Mouse (Mus musculus) limb, embryonic 10.5 days (tissue): ENCODE data around the gene Wdr54. TPM values are rescaled to one million over a fixed set of nuclear protein-coding genes. Genes with fewer than 3 reads are reported as not detected.

Source experiments
- DNase-seq: peaks from one replicate; pipeline ENCODE4 v3.0.0-alpha.2; 2017; ENCODE audit warnings: low spot score
- H3K27ac ChIP-seq: fragments of 300-500 bp; sonication (generic); 2 replicates; pipeline ENCODE4 v1.5.1; 2016; ENCODE audit warnings: mild to moderate bottlenecking
- H3K27me3 ChIP-seq: fragments of 300-500 bp; sonication (generic); 2 replicates; pipeline ENCODE4 v1.6.1; 2016; ENCODE audit warnings: low read depth, mild to moderate bottlenecking; ENCODE audit not compliant: poor library complexity, severe bottlenecking
- H3K36me3 ChIP-seq: fragments of 300-500 bp; sonication (generic); 2 replicates; pipeline ENCODE4 v1.6.1; 2016; ENCODE audit warnings: mild to moderate bottlenecking, moderate library complexity
- H3K4me1 ChIP-seq: fragments of 300-500 bp; sonication (generic); 2 replicates; pipeline ENCODE4 v1.6.1; 2016
- H3K4me3 ChIP-seq: fragments of 300-500 bp; sonication (generic); 2 replicates; pipeline ENCODE4 v1.5.1; 2016; ENCODE audit warnings: mild to moderate bottlenecking, moderate library complexity
- H3K9me3 ChIP-seq: fragments of 300-500 bp; sonication (generic); replicated peaks from 2 replicates; pipeline ENCODE4 v1.6.1; 2016; ENCODE audit warnings: mild to moderate bottlenecking
- WGBS: fragments of 180-500 bp; shearing (Covaris S2); methylation state at CpG from one replicate; pipeline ENCODE4 v1.1.7; 2016; 5-methylcytosine and 5-hydroxymethylcytosine counted together
- polyA plus RNA-seq: library from polyadenylated mRNA; unstranded; fragments of >200 nt; fragmentation: Nextera tagmentation; extraction: Ambion mirVana; gene quantifications from 2 replicates; pipeline ENCODE4 v1.2.1, GENCODE M21; 2016

Gene Wdr54
- polyA plus RNA-seq, 1 experiment from 2014 or later, result 13.7 TPM

DNA sequence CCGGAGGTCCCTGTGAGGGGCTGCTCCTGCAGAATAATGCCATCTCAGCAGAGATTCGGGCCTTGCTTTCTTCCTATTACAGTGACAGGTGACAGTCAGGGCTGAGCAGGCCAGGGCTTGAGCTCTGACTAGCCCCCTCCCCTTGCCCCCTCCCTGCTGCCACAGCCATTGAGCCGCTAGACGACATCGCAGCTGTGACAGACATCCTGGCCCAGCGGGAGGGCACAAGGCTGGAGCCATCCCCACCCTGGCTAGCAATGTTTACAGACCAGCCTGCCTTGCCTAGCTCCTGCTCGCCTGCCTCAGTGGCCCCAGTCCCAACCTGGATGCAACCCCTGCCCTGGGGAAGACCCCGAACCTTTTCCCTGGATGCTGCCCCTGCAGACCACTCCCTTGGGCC, 4.5 kb downstream of the Wdr54 start:
- no peaks in the 10 kb centered on the region for H3K9me3 ChIP-seq
- H3K4me1 ChIP-seq, result peaks cover 47% of the 10 kb centered on the region
- WGBS, result 34% methylated on average over 8 of the region's 8 CpGs
- peak overlapping the region; percentile 21; the same call in 1 of the 2 replicates for H3K27ac ChIP-seq
- H3K36me3 ChIP-seq, result peaks cover 72% of the 10 kb centered on the region
- 0 out of 2 replicates have a peak, but pooled peaks cover 9% of the 10 kb centered on the region for H3K27me3 ChIP-seq
- H3K4me3 ChIP-seq, result no peak overlapping the region
- no peak for DNase-seq

DNA sequence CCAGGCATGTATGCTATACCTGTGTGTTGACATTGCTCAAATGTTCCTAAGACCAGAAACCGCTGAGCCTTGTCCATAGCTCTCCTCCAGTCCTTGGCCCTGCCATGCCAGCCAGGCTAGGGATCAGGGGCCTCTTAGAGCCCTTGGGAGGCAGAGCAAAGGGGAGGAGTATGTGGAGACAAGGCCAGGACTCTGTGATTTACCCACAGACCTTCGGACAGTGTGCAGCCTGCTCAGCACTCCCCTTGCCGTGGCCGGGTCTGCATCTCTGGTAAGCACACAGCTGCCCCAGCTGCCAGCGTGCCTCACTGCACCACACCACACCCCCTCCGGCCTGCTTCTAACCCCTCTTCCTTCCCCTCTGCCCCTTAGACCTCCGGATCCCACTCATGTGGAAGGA, 8.9 kb downstream of the Wdr54 start:
- DNase-seq, result no peak
- Histone ChIP-seq H3K27me3 (0 out of 2 replicates have a peak, but pooled peaks cover under 1% of the 10 kb centered on the region), H3K9me3 (no peaks in the 10 kb centered on the region), H3K36me3 (peaks cover 66% of the 10 kb centered on the region), H3K4me1 (peaks cover 54% of the 10 kb centered on the region), H3K4me3 (no peak overlapping the region), H3K27ac (0 out of 2 replicates have a peak overlapping the region, but pooled peaks have one; percentile 12)
- WGBS, result 64% methylated on average over 7 of the region's 7 CpGs

GRCm38 (mm10) chr6:83145805-83146204, 10.4 kb downstream of the Wdr54 start:
- H3K27me3 ChIP-seq, result 0 out of 2 replicates have a peak, but pooled peaks cover 9% of the 10 kb centered on the region
- 66% methylated on average over 9 of the region's 9 CpGs for WGBS
- peak overlapping the region; percentile 47 for H3K27ac ChIP-seq
- peaks cover 51% of the 10 kb centered on the region for H3K36me3 ChIP-seq
- H3K4me3 ChIP-seq, result 0 out of 2 replicates have a peak overlapping the region, but pooled peaks have one; percentile 2
- H3K9me3 ChIP-seq, result no peaks in the 10 kb centered on the region
- peaks cover 56% of the 10 kb centered on the region for H3K4me1 ChIP-seq
- no peak for DNase-seq

- peaks cover 46% of the 10 kb centered on the region for H3K36me3 ChIP-seq
- H3K4me1 ChIP-seq, result peaks cover 54% of the 10 kb centered on the region
- 0 out of 2 replicates have a peak, but pooled peaks cover 9% of the 10 kb centered on the region for H3K27me3 ChIP-seq
- WGBS, result 85% methylated on average over 2 of the region's 2 CpGs
- no peaks in the 10 kb centered on the region for H3K9me3 ChIP-seq
- no peak for DNase-seq
- H3K4me3 ChIP-seq, result no peak overlapping the region
- H3K27ac ChIP-seq, result no peak overlapping the region
Measured at GRCm38 (mm10) chr6:83145209-83145608, 11.0 kb downstream of the Wdr54 start.

GRCm38 (mm10) chr6:83142886-83143285, 13.3 kb downstream of the Wdr54 start:
- DNase-seq, result no peak
- peak overlapping the region; percentile 51 for H3K4me3 ChIP-seq
- WGBS, result 28% methylated on average over 11 of the region's 11 CpGs
- H3K27me3 ChIP-seq, result 0 out of 2 replicates have a peak, but pooled peaks cover 9% of the 10 kb centered on the region
- H3K9me3 ChIP-seq, result no peaks in the 10 kb centered on the region
- 0 out of 2 replicates have a peak overlapping the region, but pooled peaks have one; percentile 82 for H3K27ac ChIP-seq
- H3K36me3 ChIP-seq, result peaks cover 34% of the 10 kb centered on the region
- H3K4me1 ChIP-seq, result peaks cover 77% of the 10 kb centered on the region

GRCm38 (mm10) chr6:83142211-83142731, 13.9 kb downstream of the Wdr54 start:
- H3K4me3 ChIP-seq, result peak overlapping the region; percentile 51
- peak overlapping the region; percentile 82 for H3K27ac ChIP-seq
- DNase-seq, result peak; percentile 62
- 0 out of 2 replicates have a peak, but pooled peaks cover 9% of the 10 kb centered on the region for H3K27me3 ChIP-seq
- H3K36me3 ChIP-seq, result peaks cover 28% of the 10 kb centered on the region
- 2% methylated on average over 41 of the region's 41 CpGs for WGBS
- H3K4me1 ChIP-seq, result peaks cover 80% of the 10 kb centered on the region
- no peaks in the 10 kb centered on the region for H3K9me3 ChIP-seq

- H3K4me3 ChIP-seq, result peak overlapping the region; percentile 51
- H3K36me3 ChIP-seq, result peaks cover 21% of the 10 kb centered on the region
- DNase-seq, result no peak
- peaks cover 77% of the 10 kb centered on the region for H3K4me1 ChIP-seq
- 27% methylated on average over 4 of the region's 4 CpGs for WGBS
- H3K27me3 ChIP-seq, result 0 out of 2 replicates have a peak, but pooled peaks cover 9% of the 10 kb centered on the region
- peak overlapping the region; percentile 82 for H3K27ac ChIP-seq
- no peaks in the 10 kb centered on the region for H3K9me3 ChIP-seq
Measured at GRCm38 (mm10) chr6:83141636-83142035, 14.6 kb downstream of the Wdr54 start.

GRCm38 (mm10) chr6:83140044-83140443, 16.2 kb downstream of the Wdr54 start:
- H3K9me3 ChIP-seq, result no peaks in the 10 kb centered on the region
- H3K27ac ChIP-seq, result 0 out of 2 replicates have a peak overlapping the region, but pooled peaks have one; percentile 16
- H3K4me1 ChIP-seq, result peaks cover 85% of the 10 kb centered on the region
- 0 out of 2 replicates have a peak, but pooled peaks cover 9% of the 10 kb centered on the region for H3K27me3 ChIP-seq
- H3K36me3 ChIP-seq, result peaks cover 12% of the 10 kb centered on the region
- 93% methylated on average over 8 of the region's 8 CpGs for WGBS
- H3K4me3 ChIP-seq, result peak overlapping the region; percentile 11; the same call in 1 of the 2 replicates
- DNase-seq, result no peak

DNA sequence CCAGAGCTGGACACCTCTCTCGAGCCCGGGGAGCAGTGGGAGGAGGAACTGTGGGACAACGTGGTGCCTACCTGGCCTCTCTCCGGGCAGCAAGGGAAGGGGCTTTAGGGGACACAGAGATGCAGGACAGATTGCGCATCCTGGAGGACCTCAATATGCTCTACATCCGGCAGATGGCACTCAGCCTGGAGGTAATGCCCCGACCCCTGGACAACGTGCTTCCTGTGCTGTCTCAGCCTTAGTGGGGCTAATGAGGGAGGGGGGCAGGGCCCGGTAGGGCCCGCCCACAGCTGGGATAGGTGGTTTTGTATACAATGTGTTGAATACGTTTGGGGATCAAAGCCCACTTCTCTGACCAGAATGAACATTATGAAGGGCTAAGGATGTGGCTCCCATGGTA, 18.1 kb downstream of the Wdr54 start:
- H3K9me3 ChIP-seq, result no peaks in the 10 kb centered on the region
- H3K4me3 ChIP-seq, result peak overlapping the region; percentile 69
- H3K27me3 ChIP-seq, result 0 out of 2 replicates have a peak, but pooled peaks cover 9% of the 10 kb centered on the region
- peak; percentile 76 for DNase-seq
- peaks cover 12% of the 10 kb centered on the region for H3K36me3 ChIP-seq
- peaks cover 88% of the 10 kb centered on the region for H3K4me1 ChIP-seq
- WGBS, result under 1% methylated on average over 11 of the region's 11 CpGs
- H3K27ac ChIP-seq, result peak overlapping the region; percentile 99

GRCm38 (mm10) chr6:83137576-83137950, 18.6 kb downstream of the Wdr54 start:
- H3K4me3 ChIP-seq, result peak overlapping the region; percentile 69
- peak; percentile 96 for DNase-seq
- peaks cover 12% of the 10 kb centered on the region for H3K36me3 ChIP-seq
- H3K27me3 ChIP-seq, result 0 out of 2 replicates have a peak, but pooled peaks cover 9% of the 10 kb centered on the region
- H3K27ac ChIP-seq, result peak overlapping the region; percentile 99
- peaks cover 85% of the 10 kb centered on the region for H3K4me1 ChIP-seq
- under 1% methylated on average over 12 of the region's 12 CpGs for WGBS
- H3K9me3 ChIP-seq, result no peaks in the 10 kb centered on the region

- Histone ChIP-seq H3K9me3 (no peaks in the 10 kb centered on the region), H3K4me1 (peaks cover 79% of the 10 kb centered on the region), H3K36me3 (peaks cover 12% of the 10 kb centered on the region), H3K27me3 (0 out of 2 replicates have a peak, but pooled peaks cover 5% of the 10 kb centered on the region), H3K27ac (peak overlapping the region; percentile 99), H3K4me3 (peak overlapping the region; percentile 69)
- DNase-seq, result peak; percentile 85
- WGBS, result under 1% methylated on average over 26 of the region's 26 CpGs
Measured at GRCm38 (mm10) chr6:83136881-83137575, 19.2 kb downstream of the Wdr54 start.

DNA sequence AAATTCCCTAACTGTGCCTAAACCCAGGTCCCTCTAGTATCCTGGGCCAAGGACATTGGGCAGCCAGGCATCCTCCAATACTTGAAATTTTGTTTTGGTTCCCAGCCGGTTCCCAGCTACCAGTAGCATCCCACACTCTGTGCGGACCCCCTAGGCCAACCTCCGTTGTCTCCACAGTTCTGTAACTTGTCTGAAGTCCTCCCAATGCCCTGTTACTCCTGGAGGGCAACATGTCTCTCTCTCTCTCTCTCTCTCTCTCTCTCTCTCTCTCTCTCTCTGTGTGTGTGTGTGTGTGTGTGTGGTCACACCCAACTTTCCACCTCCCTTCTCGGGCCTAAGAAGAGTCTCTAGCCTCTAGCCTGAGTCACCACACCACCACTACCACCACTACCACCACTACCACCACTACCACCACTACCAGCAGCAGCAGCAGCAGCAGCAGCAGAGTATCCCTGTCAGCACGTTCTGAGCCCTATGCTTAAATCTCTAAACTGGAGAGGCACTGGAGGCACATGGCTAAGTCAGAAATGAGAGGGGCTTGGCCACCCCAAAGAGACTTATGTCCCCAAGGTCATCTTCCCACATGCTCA, 19.8 kb downstream of the Wdr54 start:
- peak overlapping the region; percentile 69 for H3K4me3 ChIP-seq
- no peaks in the 10 kb centered on the region for H3K27me3 ChIP-seq
- WGBS, result 15% methylated on average over 5 of the region's 5 CpGs
- peak overlapping the region; percentile 99 for H3K27ac ChIP-seq
- H3K4me1 ChIP-seq, result peaks cover 73% of the 10 kb centered on the region
- DNase-seq, result no peak
- peaks cover 12% of the 10 kb centered on the region for H3K36me3 ChIP-seq
- H3K9me3 ChIP-seq, result no peaks in the 10 kb centered on the region
